Mouse (Mus musculus) forebrain, embryonic 16.5 days (tissue): Measurements from ENCODE around the gene Cbx5. TPM values are rescaled to one million over a fixed set of nuclear protein-coding genes. Genes with fewer than 3 reads are reported as not detected.

Experiments used
- ATAC-seq: fragments of 200-750 bp; cut with Nextera tagmentation; 2 replicates; pipeline ENCODE4 v1.8.0; 2017; ENCODE audit warnings: mild to moderate bottlenecking, moderate library complexity
- H3K27ac ChIP-seq: fragments of 300-500 bp; sonication (generic); 2 replicates; pipeline ENCODE4 v1.5.1; 2014; ENCODE audit warnings: low read length, control low read depth
- H3K27me3 ChIP-seq: fragments of 300-500 bp; sonication (generic); replicated peaks from 2 replicates; pipeline ENCODE4 v1.6.1; 2014; ENCODE audit warnings: low read length; ENCODE audit not compliant: control insufficient read depth, insufficient read depth
- H3K36me3 ChIP-seq: fragments of 300-500 bp; sonication (generic); 2 replicates; pipeline ENCODE4 v1.6.1; 2014; ENCODE audit not compliant: control insufficient read depth, insufficient read depth
- H3K4me1 ChIP-seq: fragments of 300-500 bp; sonication (generic); replicated peaks from 2 replicates; pipeline ENCODE4 v1.6.1; 2014; ENCODE audit warnings: low read length; ENCODE audit not compliant: control insufficient read depth, insufficient read depth
- H3K4me2 ChIP-seq: fragments of 300-500 bp; sonication (generic); 2 replicates; pipeline ENCODE4 v1.6.1; 2014; ENCODE audit warnings: mild to moderate bottlenecking, low read length, control low read depth
- H3K4me3 ChIP-seq: fragments of 300-500 bp; sonication (generic); replicated peaks from 2 replicates; pipeline ENCODE4 v1.5.1; 2014; ENCODE audit warnings: mild to moderate bottlenecking, low read length, control low read depth
- H3K9ac ChIP-seq: fragments of 300-500 bp; sonication (generic); replicated peaks from 2 replicates; pipeline ENCODE4 v1.6.1; 2014; ENCODE audit warnings: low read depth, low read length, control low read depth
- H3K9me3 ChIP-seq: fragments of 300-500 bp; sonication (generic); 2 replicates; pipeline ENCODE4 v1.6.1; 2016; ENCODE audit warnings: low read length; ENCODE audit not compliant: control insufficient read depth
- WGBS: fragments of 180-500 bp; shearing (Covaris S2); extraction: QIAGEN DNeasy Blood & Tissue Kit; methylation state at CpG from one replicate; pipeline ENCODE4 v1.1.7; 2014; 5-methylcytosine and 5-hydroxymethylcytosine counted together
- polyA plus RNA-seq: library from polyadenylated mRNA; unstranded; fragments of >200 nt; fragmentation: Nextera tagmentation; extraction: Ambion mirVana; gene quantifications from 2 replicates; pipeline ENCODE4 v1.2.1, GENCODE M21; 2015

The Cbx5 gene
- polyA plus RNA-seq, 1 experiment from 2014 or later: 132 TPM

GRCm38 (mm10) chr15:103196835-103197234 is 42.8 kb downstream of the Cbx5 start:
- Histone ChIP-seq H3K4me3 (no peak overlapping the region), H3K9ac (no peak overlapping the region)

GRCm38 (mm10) chr15:103193606-103194005 is 46.0 kb downstream of the Cbx5 start:
- peaks cover 26% of the 10 kb centered on the region for H3K36me3 ChIP-seq
- WGBS: 85% methylated on average over 2 of the region's 2 CpGs

More at GRCm38 (mm10) chr15:103196835-103197234, 42.8 kb downstream of the Cbx5 start:
- WGBS: 65% methylated on average over 1 of the region's 1 CpGs
- Histone ChIP-seq H3K4me2 (no peak overlapping the region), H3K4me1 (peaks cover 9% of the 10 kb centered on the region; the same call in 1 of the 2 replicates), H3K9me3 (no peaks in the 10 kb centered on the region), H3K27ac (no peak overlapping the region), H3K36me3 (peaks cover 30% of the 10 kb centered on the region), H3K27me3 (no peaks in the 10 kb centered on the region)
- no peak for ATAC-seq

GRCm38 (mm10) chr15:103190531-103191462 is 48.8 kb downstream of the Cbx5 start:
- Histone ChIP-seq H3K4me2 (no peak overlapping the region), H3K9ac (no peak overlapping the region), H3K4me3 (no peak overlapping the region)

More at GRCm38 (mm10) chr15:103193606-103194005, 46.0 kb downstream of the Cbx5 start:
- Histone ChIP-seq H3K9me3 (no peaks in the 10 kb centered on the region), H3K4me2 (no peak overlapping the region), H3K9ac (no peak overlapping the region), H3K4me3 (no peak overlapping the region), H3K27me3 (no peaks in the 10 kb centered on the region), H3K27ac (no peak overlapping the region), H3K4me1 (peaks cover 9% of the 10 kb centered on the region; the same call in 1 of the 2 replicates)
- no peak for ATAC-seq

GRCm38 (mm10) chr15:103190083-103190482 is 49.5 kb downstream of the Cbx5 start:
- ATAC-seq: no peak
- no peak overlapping the region for H3K9ac ChIP-seq
- H3K4me2 ChIP-seq: no peak overlapping the region
- H3K36me3 ChIP-seq: peaks cover 18% of the 10 kb centered on the region
- 87% methylated on average over 7 of the region's 7 CpGs for WGBS
- no peaks in the 10 kb centered on the region for H3K9me3 ChIP-seq
- no peak overlapping the region for H3K27ac ChIP-seq
- H3K4me1 ChIP-seq: no peaks in the 10 kb centered on the region
- no peak overlapping the region for H3K4me3 ChIP-seq
- H3K27me3 ChIP-seq: no peaks in the 10 kb centered on the region

More at GRCm38 (mm10) chr15:103190531-103191462, 48.8 kb downstream of the Cbx5 start:
- Histone ChIP-seq H3K27ac (no peak overlapping the region), H3K4me1 (no peaks in the 10 kb centered on the region), H3K9me3 (no peaks in the 10 kb centered on the region), H3K27me3 (no peaks in the 10 kb centered on the region), H3K36me3 (peaks cover 18% of the 10 kb centered on the region)
- 65% methylated on average over 10 of the region's 10 CpGs for WGBS
- peak; percentile 13; the same call in 1 of the 2 replicates for ATAC-seq

- 81% methylated on average over 6 of the region's 6 CpGs for WGBS
- Histone ChIP-seq H3K4me1 (peaks cover 15% of the 10 kb centered on the region), H3K4me3 (no peak overlapping the region), H3K9me3 (no peaks in the 10 kb centered on the region), H3K4me2 (no peak overlapping the region), H3K9ac (no peak overlapping the region), H3K27ac (no peak overlapping the region), H3K27me3 (peaks cover 13% of the 10 kb centered on the region; the same call in 1 of the 2 replicates), H3K36me3 (peaks cover 10% of the 10 kb centered on the region)
- ATAC-seq: no peak
Observed at GRCm38 (mm10) chr15:103187803-103188202, 51.8 kb downstream of the Cbx5 start.

GRCm38 (mm10) chr15:103185462-103186198 is 54.0 kb downstream of the Cbx5 start:
- peaks cover 21% of the 10 kb centered on the region for H3K4me1 ChIP-seq
- H3K9me3 ChIP-seq: no peaks in the 10 kb centered on the region
- peaks cover 25% of the 10 kb centered on the region for H3K27me3 ChIP-seq
- H3K27ac ChIP-seq: no peak overlapping the region
- 48% methylated on average over 19 of the region's 19 CpGs for whole genome bisulfite sequencing
- H3K4me2 ChIP-seq: no peak overlapping the region
- H3K9ac ChIP-seq: no peak overlapping the region
- ATAC-seq: no peak
- H3K36me3 ChIP-seq: no peaks in the 10 kb centered on the region
- H3K4me3 ChIP-seq: no peak overlapping the region

- peak overlapping the region; percentile 3; the same call in 1 of the 2 replicates for H3K9ac ChIP-seq
- peak overlapping the region; percentile 44 for H3K4me2 ChIP-seq
- H3K9me3 ChIP-seq: no peaks in the 10 kb centered on the region
- H3K4me3 ChIP-seq: peak overlapping the region; percentile 22
- peaks cover 42% of the 10 kb centered on the region for H3K27me3 ChIP-seq
- WGBS: 12% methylated on average over 25 of the region's 25 CpGs
- H3K36me3 ChIP-seq: no peaks in the 10 kb centered on the region
- no peak overlapping the region for H3K27ac ChIP-seq
- H3K4me1 ChIP-seq: peaks cover 21% of the 10 kb centered on the region
- ATAC-seq: peak; percentile 47
Observed at GRCm38 (mm10) chr15:103183651-103184610, 55.7 kb downstream of the Cbx5 start.

- Histone ChIP-seq H3K4me3 (peak overlapping the region; percentile 15), H3K4me1 (peaks cover 21% of the 10 kb centered on the region), H3K4me2 (peak overlapping the region; percentile 44), H3K9me3 (no peaks in the 10 kb centered on the region), H3K9ac (0 out of 2 replicates have a peak overlapping the region, but pooled peaks have one; percentile 3), H3K27ac (no peak overlapping the region), H3K36me3 (no peaks in the 10 kb centered on the region), H3K27me3 (peaks cover 50% of the 10 kb centered on the region)
- under 1% methylated on average over 21 of the region's 21 CpGs for WGBS
- peak; percentile 29 for ATAC-seq
Observed at GRCm38 (mm10) chr15:103183135-103183534, 56.5 kb downstream of the Cbx5 start.
